Mouse (Mus musculus) lung, embryonic 15.5 days (tissue): ENCODE results near the gene Smad3. TPM values are rescaled to one million over a fixed set of nuclear protein-coding genes. Genes with fewer than 3 reads are reported as not detected.
A peak's percentile ranks its signal among the peaks of the same experiment; 100 is the strongest.

ENCODE experiments used
- ATAC-seq: fragments of 200-750 bp; cut with Nextera tagmentation; 2 replicates; pipeline ENCODE4 v1.8.0; 2017; ENCODE audit warnings: moderate number of reproducible peaks, borderline replicate concordance; ENCODE audit not compliant: low FRiP score, low TSS enrichment; ENCODE audit errors: extremely low read depth
- H3K27ac ChIP-seq: fragments of 300-500 bp; sonication (generic); 2 replicates; pipeline ENCODE4 v1.5.1; 2015; ENCODE audit warnings: moderate library complexity, mild to moderate bottlenecking, inconsistent platforms
- H3K27me3 ChIP-seq: fragments of 300-500 bp; sonication (generic); 2 replicates; pipeline ENCODE4 v1.6.1; 2015; ENCODE audit warnings: inconsistent platforms
- H3K36me3 ChIP-seq: fragments of 300-500 bp; sonication (generic); 2 replicates; pipeline ENCODE4 v1.6.1; 2015; ENCODE audit warnings: inconsistent platforms
- H3K4me1 ChIP-seq: fragments of 300-500 bp; sonication (generic); 2 replicates; pipeline ENCODE4 v1.6.1; 2015; ENCODE audit warnings: inconsistent platforms
- H3K4me2 ChIP-seq: fragments of 300-500 bp; sonication (generic); 2 replicates; pipeline ENCODE4 v1.6.1; 2015; ENCODE audit warnings: inconsistent platforms, mild to moderate bottlenecking, moderate library complexity
- H3K4me3 ChIP-seq: fragments of 300-500 bp; sonication (generic); 2 replicates; pipeline ENCODE4 v1.5.1; 2015; ENCODE audit warnings: mild to moderate bottlenecking, inconsistent platforms
- H3K9ac ChIP-seq: fragments of 300-500 bp; sonication (generic); 2 replicates; pipeline ENCODE4 v1.6.1; 2015; ENCODE audit warnings: inconsistent platforms
- H3K9me3 ChIP-seq: fragments of 300-500 bp; sonication (generic); 2 replicates; pipeline ENCODE4 v1.6.1; 2016; ENCODE audit warnings: inconsistent platforms
- WGBS: fragments of 180-500 bp; shearing (Covaris S2); methylation state at CpG from one replicate; pipeline ENCODE4 v1.1.7; 2015; 5-methylcytosine and 5-hydroxymethylcytosine counted together
- polyA plus RNA-seq: library from polyadenylated mRNA; unstranded; fragments of >200 nt; fragmentation: Nextera tagmentation; extraction: Ambion mirVana; gene quantifications from 2 replicates; pipeline ENCODE4 v1.2.1, GENCODE M21; 2015

The Smad3 gene
- polyA plus RNA-seq, 1 experiment from 2014 or later, result 20.7 TPM

DNA sequence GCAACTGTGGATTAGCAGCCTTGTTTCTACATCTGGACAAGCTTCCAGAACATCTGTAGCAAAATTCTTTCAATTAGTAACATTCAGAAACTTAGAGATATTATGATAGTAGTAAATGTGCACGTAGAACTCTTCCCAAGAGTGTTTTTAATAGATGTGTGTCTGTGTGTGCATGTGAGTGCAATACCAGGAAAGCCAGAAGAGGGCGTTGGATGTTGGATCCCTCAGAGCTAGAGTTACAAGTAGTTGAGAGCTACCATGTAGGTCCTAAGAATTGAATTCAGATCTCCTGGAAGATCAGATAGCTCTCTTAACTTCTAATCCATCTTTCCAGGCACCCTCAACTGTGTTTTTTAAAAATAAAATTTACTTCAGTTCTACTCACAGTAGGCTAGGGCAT is 151.2 kb downstream of the Smad3 start:
- Histone ChIP-seq H3K4me2 (no peak overlapping the region), H3K4me1 (peaks cover 38% of the 10 kb centered on the region), H3K9ac (no peak overlapping the region), H3K9me3 (no peaks in the 10 kb centered on the region), H3K36me3 (no peaks in the 10 kb centered on the region), H3K27me3 (no peaks in the 10 kb centered on the region), H3K27ac (no peak overlapping the region), H3K4me3 (no peak overlapping the region)
- 71% methylated on average over 2 of the region's 2 CpGs for WGBS
- ATAC-seq, result no peak

DNA sequence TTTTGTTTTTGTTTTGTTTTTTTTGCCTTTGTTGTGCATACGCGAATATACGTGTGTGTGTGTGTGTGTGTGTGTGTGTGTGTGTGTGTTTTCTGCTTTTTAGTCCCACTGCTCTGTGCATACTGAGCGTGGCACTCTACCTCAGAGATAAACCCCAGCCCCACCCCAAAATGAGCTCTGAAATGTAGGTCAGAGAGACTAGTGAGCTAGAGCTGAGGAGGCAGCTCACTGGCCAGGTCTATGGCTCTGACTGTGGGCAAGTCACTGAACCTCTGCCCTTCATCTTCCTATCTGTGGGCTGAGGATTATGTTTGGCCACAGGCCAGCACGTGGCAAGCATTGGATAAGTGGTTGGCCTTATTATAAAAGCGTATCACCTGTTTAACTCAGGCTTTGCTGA is 153.9 kb downstream of the Smad3 start:
- Histone ChIP-seq H3K4me1 (peaks cover 20% of the 10 kb centered on the region), H3K9ac (no peak overlapping the region), H3K27me3 (no peaks in the 10 kb centered on the region), H3K4me3 (peak overlapping the region; percentile 95), H3K27ac (no peak overlapping the region), H3K36me3 (no peaks in the 10 kb centered on the region), H3K9me3 (no peaks in the 10 kb centered on the region), H3K4me2 (peak overlapping the region; percentile 74; the same call in 1 of the 2 replicates)
- WGBS, result 44% methylated on average over 6 of the region's 6 CpGs
- no peak for ATAC-seq

DNA sequence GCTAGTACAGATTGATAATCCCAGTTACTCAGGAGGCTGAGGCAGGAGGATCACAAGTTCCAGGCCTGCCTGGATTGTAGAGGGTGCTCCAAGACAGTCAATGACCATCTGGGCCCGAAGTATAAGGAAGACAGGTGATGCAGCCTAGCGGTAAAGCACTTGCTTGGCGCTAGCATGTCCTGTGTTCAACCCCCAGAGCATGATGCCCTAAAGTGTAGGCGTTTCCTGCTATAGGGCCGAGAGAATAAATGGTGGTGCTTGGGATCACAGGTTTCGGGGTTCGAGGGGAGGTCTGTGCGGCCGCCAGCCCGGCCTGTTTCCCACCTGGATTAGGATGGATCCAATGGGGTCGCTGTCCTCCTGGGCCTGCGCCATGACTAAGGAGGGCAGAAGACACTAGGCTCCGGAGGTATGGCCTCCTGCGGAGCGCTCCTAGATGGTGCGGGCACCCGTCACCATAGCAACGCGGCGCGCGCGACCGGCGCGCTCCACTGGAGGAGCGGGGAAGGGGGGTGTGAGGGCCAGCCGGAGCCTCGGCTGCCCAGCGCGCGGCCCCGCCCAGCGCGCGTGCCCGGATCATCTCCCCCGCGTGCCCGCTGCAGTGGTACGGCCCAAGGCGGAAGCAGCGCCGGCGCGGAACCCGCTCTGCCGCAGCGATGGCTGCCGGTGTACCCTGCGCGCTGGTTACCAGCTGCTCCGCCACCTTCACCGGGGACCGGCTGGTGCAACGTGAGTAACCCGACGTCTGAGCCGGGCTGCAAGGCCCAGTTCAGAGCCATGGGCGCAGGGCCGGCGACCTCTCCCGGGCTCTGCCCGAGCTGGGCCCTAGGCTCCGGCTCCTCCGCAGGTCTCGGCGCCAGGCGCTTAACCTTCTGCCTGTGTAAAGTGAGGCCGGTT is 155.5 kb downstream of the Smad3 start, which contains the start of the genes Iqch and Aagab:
Iqch (minus strand) TSS at position 451 of the 897 bp plus-strand sequence.
Aagab (plus strand) TSS at position 618 of the 897 bp plus-strand sequence.
- H3K4me1 ChIP-seq, result peaks cover 20% of the 10 kb centered on the region
- H3K4me2 ChIP-seq, result peak within 1 kb of the TSS; percentile 74
- no peaks in the 10 kb centered on the region for H3K36me3 ChIP-seq
- ATAC-seq, result peak; percentile 99
- no peaks in the 10 kb centered on the region for H3K27me3 ChIP-seq
- H3K4me3 ChIP-seq, result peak within 1 kb of the TSS; percentile 95
- no peaks in the 10 kb centered on the region for H3K9me3 ChIP-seq
- H3K9ac ChIP-seq, result peak within 1 kb of the TSS; percentile 91
- peak within 1 kb of the TSS; percentile 62; the same call in 1 of the 2 replicates for H3K27ac ChIP-seq
- 2% methylated on average over 68 of the region's 70 CpGs for WGBS

Other genes with a start within 250 kb of the Smad3 start
- gene Iqch, start 155.5 kb downstream of the Smad3 start, polyA plus RNA-seq, result 0.05 and 0.20 TPM in 2 replicates
- 27.5 and 29.7 TPM in 2 replicates for gene Aagab, start 155.3 kb downstream of the Smad3 start, polyA plus RNA-seq